Mouse (Mus musculus): ENCODE measurements around the gene Sh3rf3. TPM values are rescaled to one million over a fixed set of nuclear protein-coding genes. Genes with fewer than 3 reads are reported as not detected.

Gene Sh3rf3
- polyA plus RNA-seq, 1 experiment from 2014 or later, result 0.89 TPM

GRCm38 (mm10) chr10:59013618-59014017, 200.5 kb downstream of the Sh3rf3 start:
- Histone ChIP-seq H3K36me3 (ENCODE audit: insufficient read depth, low read length) (no peaks in the 10 kb centered on the region), H3K4me3 (ENCODE audit: low read length) (no peak overlapping the region), H3K9me3 (ENCODE audit: low read length) (0 out of 2 replicates have a peak, but pooled peaks cover 4% of the 10 kb centered on the region), H3K4me2 (replicated peaks; ENCODE audit: low read depth, low read length) (no peak overlapping the region), H3K27me3 (ENCODE audit: insufficient read depth, low read length) (no peaks in the 10 kb centered on the region), H3K27ac (ENCODE audit: low read length) (no peak overlapping the region), H3K9ac (replicated peaks; ENCODE audit: low read length) (no peak overlapping the region), H3K4me1 (ENCODE audit: insufficient read depth, low read length) (no peaks in the 10 kb centered on the region)
- ATAC-seq (ENCODE audit: low FRiP score, low TSS enrichment), result no peak
- WGBS, result 69% methylated on average over 9 of the region's 9 CpGs

GRCm38 (mm10) chr10:59019302-59019973, 206.3 kb downstream of the Sh3rf3 start:
- 0 out of 2 replicates have a peak, but pooled peaks cover 4% of the 10 kb centered on the region for H3K9me3 ChIP-seq (ENCODE audit: low read length)
- 70% methylated on average over 3 of the region's 3 CpGs for WGBS
- H3K36me3 ChIP-seq (ENCODE audit: insufficient read depth, low read length), result no peaks in the 10 kb centered on the region

GRCm38 (mm10) chr10:59050434-59050833, 237.3 kb downstream of the Sh3rf3 start:
- Histone ChIP-seq H3K36me3 (ENCODE audit: insufficient read depth, low read length) (no peaks in the 10 kb centered on the region), H3K9me3 (ENCODE audit: low read length) (no peaks in the 10 kb centered on the region), H3K27me3 (ENCODE audit: insufficient read depth, low read length) (no peaks in the 10 kb centered on the region), H3K9ac (replicated peaks; ENCODE audit: low read length) (no peak overlapping the region), H3K4me2 (replicated peaks; ENCODE audit: low read depth, low read length) (no peak overlapping the region), H3K27ac (ENCODE audit: low read length) (no peak overlapping the region), H3K4me3 (ENCODE audit: low read length) (no peak overlapping the region), H3K4me1 (ENCODE audit: insufficient read depth, low read length) (no peaks in the 10 kb centered on the region)
- WGBS, result 87% methylated on average over 4 of the region's 4 CpGs
- ATAC-seq (ENCODE audit: low FRiP score, low TSS enrichment), result no peak

More at GRCm38 (mm10) chr10:59019302-59019973, 206.3 kb downstream of the Sh3rf3 start:
- H3K4me1 ChIP-seq (ENCODE audit: insufficient read depth, low read length), result no peaks in the 10 kb centered on the region
- no peaks in the 10 kb centered on the region for H3K27me3 ChIP-seq (ENCODE audit: insufficient read depth, low read length)
- no peak overlapping the region for H3K27ac ChIP-seq (ENCODE audit: low read length)
- no peak overlapping the region for H3K4me3 ChIP-seq (ENCODE audit: low read length)
- H3K4me2 ChIP-seq (replicated peaks; ENCODE audit: low read depth, low read length), result no peak overlapping the region
- no peak for ATAC-seq (ENCODE audit: low FRiP score, low TSS enrichment)
- H3K9ac ChIP-seq (replicated peaks; ENCODE audit: low read length), result no peak overlapping the region

GRCm38 (mm10) chr10:59056294-59056693, 243.1 kb downstream of the Sh3rf3 start:
- Histone ChIP-seq H3K9me3 (ENCODE audit: low read length) (no peaks in the 10 kb centered on the region), H3K4me1 (ENCODE audit: insufficient read depth, low read length) (no peaks in the 10 kb centered on the region), H3K9ac (replicated peaks; ENCODE audit: low read length) (no peak overlapping the region), H3K4me2 (replicated peaks; ENCODE audit: low read depth, low read length) (no peak overlapping the region), H3K27me3 (ENCODE audit: insufficient read depth, low read length) (no peaks in the 10 kb centered on the region), H3K27ac (ENCODE audit: low read length) (no peak overlapping the region), H3K4me3 (ENCODE audit: low read length) (no peak overlapping the region), H3K36me3 (ENCODE audit: insufficient read depth, low read length) (no peaks in the 10 kb centered on the region)
- no peak for ATAC-seq (ENCODE audit: low FRiP score, low TSS enrichment)
- 46% methylated on average over 6 of the region's 6 CpGs for WGBS

GRCm38 (mm10) chr10:59066804-59067203, 253.6 kb downstream of the Sh3rf3 start:
- Histone ChIP-seq H3K9ac (replicated peaks; ENCODE audit: low read length) (no peak overlapping the region), H3K36me3 (ENCODE audit: insufficient read depth, low read length) (no peaks in the 10 kb centered on the region), H3K4me2 (replicated peaks; ENCODE audit: low read depth, low read length) (no peak overlapping the region), H3K4me1 (ENCODE audit: insufficient read depth, low read length) (no peaks in the 10 kb centered on the region), H3K9me3 (ENCODE audit: low read length) (no peaks in the 10 kb centered on the region), H3K27ac (ENCODE audit: low read length) (no peak overlapping the region), H3K27me3 (ENCODE audit: insufficient read depth, low read length) (no peaks in the 10 kb centered on the region), H3K4me3 (ENCODE audit: low read length) (no peak overlapping the region)
- ATAC-seq (ENCODE audit: low FRiP score, low TSS enrichment), result no peak
- 71% methylated on average over 6 of the region's 6 CpGs for WGBS

- no peak overlapping the region for H3K4me3 ChIP-seq (ENCODE audit: low read length)
- no peak for ATAC-seq (ENCODE audit: low FRiP score, low TSS enrichment)
- no peak overlapping the region for H3K4me2 ChIP-seq (replicated peaks; ENCODE audit: low read depth, low read length)
- no peaks in the 10 kb centered on the region for H3K4me1 ChIP-seq (ENCODE audit: insufficient read depth, low read length)
- no peak overlapping the region for H3K27ac ChIP-seq (ENCODE audit: low read length)
- no peaks in the 10 kb centered on the region for H3K9me3 ChIP-seq (ENCODE audit: low read length)
- 76% methylated on average over 4 of the region's 4 CpGs for WGBS
- H3K36me3 ChIP-seq (ENCODE audit: insufficient read depth, low read length), result no peaks in the 10 kb centered on the region
- H3K9ac ChIP-seq (replicated peaks; ENCODE audit: low read length), result no peak overlapping the region
- no peaks in the 10 kb centered on the region for H3K27me3 ChIP-seq (ENCODE audit: insufficient read depth, low read length)
These were observed 259.7 kb downstream of the Sh3rf3 start for GRCm38 (mm10) chr10:59072827-59073226.

GRCm38 (mm10) chr10:59076681-59077080, 263.5 kb downstream of the Sh3rf3 start:
- Histone ChIP-seq H3K9me3 (ENCODE audit: low read length) (no peaks in the 10 kb centered on the region), H3K4me1 (ENCODE audit: insufficient read depth, low read length) (no peaks in the 10 kb centered on the region)
- ATAC-seq (ENCODE audit: low FRiP score, low TSS enrichment), result no peak

GRCm38 (mm10) chr10:59077909-59078308, 264.8 kb downstream of the Sh3rf3 start:
- 54% methylated on average over 10 of the region's 10 CpGs for WGBS
- Histone ChIP-seq H3K36me3 (ENCODE audit: insufficient read depth, low read length) (no peaks in the 10 kb centered on the region), H3K9me3 (ENCODE audit: low read length) (no peaks in the 10 kb centered on the region), H3K27ac (ENCODE audit: low read length) (no peak overlapping the region), H3K9ac (replicated peaks; ENCODE audit: low read length) (no peak overlapping the region), H3K27me3 (ENCODE audit: insufficient read depth, low read length) (no peaks in the 10 kb centered on the region), H3K4me2 (replicated peaks; ENCODE audit: low read depth, low read length) (no peak overlapping the region), H3K4me3 (ENCODE audit: low read length) (no peak overlapping the region), H3K4me1 (ENCODE audit: insufficient read depth, low read length) (no peaks in the 10 kb centered on the region)
- ATAC-seq (ENCODE audit: low FRiP score, low TSS enrichment), result no peak; the same call in 1 of the 2 replicates

More at GRCm38 (mm10) chr10:59076681-59077080, 263.5 kb downstream of the Sh3rf3 start:
- no peaks in the 10 kb centered on the region for H3K36me3 ChIP-seq (ENCODE audit: insufficient read depth, low read length)
- H3K27me3 ChIP-seq (ENCODE audit: insufficient read depth, low read length), result no peaks in the 10 kb centered on the region
- 88% methylated on average over 10 of the region's 10 CpGs for whole genome bisulfite sequencing
- H3K9ac ChIP-seq (replicated peaks; ENCODE audit: low read length), result no peak overlapping the region
- no peak overlapping the region for H3K4me2 ChIP-seq (replicated peaks; ENCODE audit: low read depth, low read length)
- H3K27ac ChIP-seq (ENCODE audit: low read length), result no peak overlapping the region
- no peak overlapping the region for H3K4me3 ChIP-seq (ENCODE audit: low read length)

GRCm38 (mm10) chr10:59085604-59086003, 272.4 kb downstream of the Sh3rf3 start:
- Histone ChIP-seq H3K4me1 (ENCODE audit: insufficient read depth, low read length) (no peaks in the 10 kb centered on the region), H3K27me3 (ENCODE audit: insufficient read depth, low read length) (no peaks in the 10 kb centered on the region), H3K9me3 (ENCODE audit: low read length) (no peaks in the 10 kb centered on the region), H3K4me3 (ENCODE audit: low read length) (no peak overlapping the region), H3K4me2 (replicated peaks; ENCODE audit: low read depth, low read length) (no peak overlapping the region), H3K9ac (replicated peaks; ENCODE audit: low read length) (no peak overlapping the region), H3K27ac (ENCODE audit: low read length) (no peak overlapping the region), H3K36me3 (ENCODE audit: insufficient read depth, low read length) (no peaks in the 10 kb centered on the region)
- no peak for ATAC-seq (ENCODE audit: low FRiP score, low TSS enrichment)
- 90% methylated on average over 5 of the region's 5 CpGs for WGBS

- no peak for ATAC-seq (ENCODE audit: low FRiP score, low TSS enrichment)
These were observed 273.4 kb downstream of the Sh3rf3 start for GRCm38 (mm10) chr10:59086578-59086977.

More at GRCm38 (mm10) chr10:59086578-59086977, 273.4 kb downstream of the Sh3rf3 start:
- no peak overlapping the region for H3K4me2 ChIP-seq (replicated peaks; ENCODE audit: low read depth, low read length)
- no peaks in the 10 kb centered on the region for H3K27me3 ChIP-seq (ENCODE audit: insufficient read depth, low read length)
- H3K36me3 ChIP-seq (ENCODE audit: insufficient read depth, low read length), result no peaks in the 10 kb centered on the region
- no peak overlapping the region for H3K4me3 ChIP-seq (ENCODE audit: low read length)
- no peak overlapping the region for H3K27ac ChIP-seq (ENCODE audit: low read length)
- H3K9me3 ChIP-seq (ENCODE audit: low read length), result no peaks in the 10 kb centered on the region
- H3K4me1 ChIP-seq (ENCODE audit: insufficient read depth, low read length), result no peaks in the 10 kb centered on the region
- WGBS, result 86% methylated on average over 5 of the region's 5 CpGs
- H3K9ac ChIP-seq (replicated peaks; ENCODE audit: low read length), result no peak overlapping the region

Measured in kidney, embryonic 16.5 days (tissue).